Comparison of ENCODE assay signal across 34 mouse cellular contexts in genomic region chr9:37295586-37295985, GRCm38 (mm10).
"Had no signal": no experiment of that assay in that cellular context is flagged by ENCODE, and none has a peak within 500 bp of the region (broad histone marks: within the 10 kb centered on the region; RNA-seq: fewer than 3 reads in every experiment).

No protein-coding gene starts in this region.

- H3K4me3 ChIP-seq: heart, embryonic 10.5 days; heart, embryonic 12.5 days; heart, embryonic 13.5 days; heart, embryonic 15.5 days; hindbrain, embryonic 10.5 days; hindbrain, embryonic 12.5 days; hindbrain, embryonic 13.5 days; hindbrain, embryonic 15.5 days; intestine, embryonic 15.5 days; kidney, embryonic 15.5 days; layer of hippocampus, adult 2 months; left cerebral cortex, adult 2 months had no signal

- H3K9ac ChIP-seq: heart, embryonic 12.5 days; heart, embryonic 13.5 days; heart, embryonic 15.5 days; hindbrain, embryonic 12.5 days; hindbrain, embryonic 13.5 days; hindbrain, embryonic 14.5 days; hindbrain, embryonic 15.5 days; intestine, embryonic 15.5 days; kidney, embryonic 15.5 days had no signal

- H3K4me1 ChIP-seq: heart, embryonic 10.5 days; heart, embryonic 12.5 days; heart, embryonic 13.5 days; heart, embryonic 15.5 days; hindbrain, embryonic 10.5 days; hindbrain, embryonic 12.5 days; hindbrain, embryonic 13.5 days; hindbrain, embryonic 15.5 days; intestine, embryonic 15.5 days; kidney, embryonic 15.5 days had no signal

- H3K4me2 ChIP-seq: heart, embryonic 11.5 days; heart, embryonic 12.5 days; heart, embryonic 13.5 days; heart, embryonic 15.5 days; hindbrain, embryonic 12.5 days; hindbrain, embryonic 13.5 days; hindbrain, embryonic 14.5 days; hindbrain, embryonic 15.5 days; intestine, embryonic 15.5 days; kidney, embryonic 15.5 days had no signal

- H3K27ac ChIP-seq: heart, embryonic 10.5 days; heart, embryonic 13.5 days; heart, embryonic 15.5 days; hindbrain, embryonic 10.5 days; hindbrain, embryonic 12.5 days; hindbrain, embryonic 13.5 days; hindbrain, embryonic 14.5 days; hindbrain, embryonic 15.5 days; hindbrain, postnatal 0 days; intestine, embryonic 15.5 days; kidney, embryonic 15.5 days; kidney, postnatal 0 days; layer of hippocampus, adult 2 months; left cerebral cortex, adult 2 months had no signal

- H3K9me3 ChIP-seq: heart, embryonic 10.5 days; heart, embryonic 12.5 days; heart, embryonic 13.5 days; heart, embryonic 15.5 days; hindbrain, embryonic 10.5 days; hindbrain, embryonic 12.5 days; hindbrain, embryonic 13.5 days; hindbrain, embryonic 15.5 days; intestine, embryonic 15.5 days; kidney, embryonic 15.5 days had no signal

- ATAC-seq: hindbrain, embryonic 16.5 days; hindbrain, postnatal 0 days; inflammation-experienced regulatory T-cells, adult 6 months; intestine, embryonic 15.5 days had no signal

- H3K27me3 ChIP-seq: heart, embryonic 12.5 days; heart, embryonic 13.5 days; heart, embryonic 15.5 days; hindbrain, embryonic 12.5 days; hindbrain, embryonic 13.5 days; hindbrain, embryonic 15.5 days; intestine, embryonic 15.5 days; kidney, embryonic 15.5 days had no signal

- DNase-seq: heart, postnatal 10 days; heart, postnatal 14 days; heart, postnatal 36 days; heart, postnatal 4 days; kidney, adult 11 months; kidney, adult 18-20 months; kidney, adult 2 months; kidney, adult 8-10 months; kidney, adult 9 months; kidney, postnatal 10 days; kidney, postnatal 14 days; kidney, postnatal 25 days; kidney, postnatal 36 days; kidney, postnatal 4 days; layer of hippocampus, adult 9-11 months; layer of hippocampus, postnatal 36 days had no signal

- H3K36me3 ChIP-seq: heart, embryonic 10.5 days; heart, embryonic 12.5 days; heart, embryonic 15.5 days; hindbrain, embryonic 10.5 days; hindbrain, embryonic 12.5 days; hindbrain, embryonic 15.5 days; intestine, embryonic 15.5 days; kidney, embryonic 15.5 days had no signal
